Mouse (Mus musculus): ENCODE data around the gene Gng3. TPM values are rescaled to one million over a fixed set of nuclear protein-coding genes. Genes with fewer than 3 reads are reported as not detected.

The Gng3 gene
- polyA plus RNA-seq, 1 experiment from 2014 or later, result 0.23 TPM

DNA sequence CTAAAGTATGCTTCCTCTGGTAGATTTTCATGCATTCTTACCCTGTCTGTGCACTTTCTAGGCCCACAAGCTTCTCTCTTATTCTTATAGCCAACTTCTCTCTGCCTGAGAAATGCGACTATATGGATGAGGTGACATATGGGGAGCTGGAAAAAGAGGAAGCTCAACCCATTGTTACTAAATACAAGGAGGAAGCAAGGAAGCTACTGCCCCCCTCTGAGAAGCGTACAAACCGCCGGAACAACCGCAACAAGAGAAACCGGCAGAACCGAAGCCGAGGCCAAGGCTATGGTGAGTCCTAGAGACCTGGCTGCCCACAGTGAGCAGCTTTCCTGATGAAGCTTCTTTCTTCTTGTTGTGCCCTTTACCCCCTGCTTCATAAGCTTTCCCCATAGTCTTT lies 9.3 kb downstream of the Gng3 start, which contains the start of gene AC129217.1:
TSS of gene AC129217.1 (plus strand) at position 114 of the 400 bp plus-strand sequence.
- TF ChIP-seq CTCF (IDR thresholded peaks at IDR 0.05; ENCODE audit: low read depth) (no peak), EP300 (IDR thresholded peaks at IDR 0.05; ENCODE audit: low read depth) (no peak)
- Histone ChIP-seq H3K4me3 (ENCODE audit: low read depth, low read length) (no peak within 1 kb of the TSS), H3K9ac (replicated peaks) (no peak within 1 kb of the TSS; the same call in 1 of the 2 replicates), H3K4me2 (ENCODE audit: low read depth, low read length) (peak within 1 kb of the TSS; percentile 15; the same call in 1 of the 2 replicates), H3K36me3 (replicated peaks; ENCODE audit: insufficient read depth, low read length) (peaks cover 97% of the 10 kb centered on the region), H3K27ac (ENCODE audit: low read depth) (peak within 1 kb of the TSS; percentile 44), H3K4me1 (ENCODE audit: insufficient read depth) (no peaks in the 10 kb centered on the region), H3K9me3 (ENCODE audit: low read length) (no peaks in the 10 kb centered on the region), H3K27me3 (ENCODE audit: insufficient read depth, low read length) (no peaks in the 10 kb centered on the region)
- 46% methylated on average over 8 of the region's 8 CpGs for WGBS (ENCODE audit: insufficient replicate concordance)
- ATAC-seq, result peak; percentile 33; the same call in 1 of the 2 replicates
- no peak for DNase-seq

DNA sequence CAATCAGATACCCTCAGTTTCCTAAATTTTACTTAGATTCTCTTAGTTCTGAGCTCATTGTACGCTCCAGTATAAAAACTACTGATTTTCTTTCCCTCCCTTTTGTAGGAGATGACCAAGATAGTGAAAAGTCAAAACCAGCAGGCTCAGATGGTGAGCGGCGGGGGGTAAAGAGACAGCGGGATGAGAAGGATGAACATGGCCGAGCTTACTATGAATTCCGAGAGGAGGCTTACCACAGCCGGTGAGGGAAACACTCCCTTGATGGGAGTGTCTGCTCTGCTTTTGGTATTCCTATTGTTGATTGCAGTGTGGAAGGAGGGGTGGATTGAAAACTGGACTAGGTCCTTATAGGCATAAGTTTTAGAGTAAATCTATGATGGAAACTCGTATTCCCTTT lies 16.3 kb downstream of the Gng3 start:
- Histone ChIP-seq H3K36me3 (replicated peaks; ENCODE audit: insufficient read depth, low read length) (peaks cover 49% of the 10 kb centered on the region), H3K27ac (ENCODE audit: low read depth) (no peak overlapping the region), H3K9me3 (ENCODE audit: low read length) (no peaks in the 10 kb centered on the region), H3K27me3 (ENCODE audit: insufficient read depth, low read length) (no peaks in the 10 kb centered on the region), H3K9ac (replicated peaks) (peak overlapping the region; percentile 94; the same call in 1 of the 2 replicates), H3K4me2 (ENCODE audit: low read depth, low read length) (peak overlapping the region; percentile 87), H3K4me1 (ENCODE audit: insufficient read depth) (peaks cover 21% of the 10 kb centered on the region), H3K4me3 (ENCODE audit: low read depth, low read length) (peak overlapping the region; percentile 98)
- 80% methylated on average over 8 of the region's 8 CpGs for WGBS (ENCODE audit: insufficient replicate concordance)
- no peak for TF ChIP-seq CTCF (IDR thresholded peaks at IDR 0.05; ENCODE audit: low read depth)
- no peak for TF ChIP-seq EP300 (IDR thresholded peaks at IDR 0.05; ENCODE audit: low read depth)
- no peak for ATAC-seq
- DNase-seq, result no peak

GRCm38 (mm10) chr19:8821146-8821545 lies 17.8 kb downstream of the Gng3 start:
- Histone ChIP-seq H3K9me3 (ENCODE audit: low read length) (no peaks in the 10 kb centered on the region), H3K27ac (ENCODE audit: low read depth) (peak overlapping the region; percentile 99), H3K4me3 (ENCODE audit: low read depth, low read length) (peak overlapping the region; percentile 98), H3K9ac (replicated peaks) (peak overlapping the region; percentile 94), H3K4me2 (ENCODE audit: low read depth, low read length) (peak overlapping the region; percentile 87), H3K36me3 (replicated peaks; ENCODE audit: insufficient read depth, low read length) (peaks cover 33% of the 10 kb centered on the region), H3K4me1 (ENCODE audit: insufficient read depth) (peaks cover 22% of the 10 kb centered on the region), H3K27me3 (ENCODE audit: insufficient read depth, low read length) (no peaks in the 10 kb centered on the region)
- WGBS (ENCODE audit: insufficient replicate concordance), result 0% methylated on average over 7 of the region's 7 CpGs
- no peak for ATAC-seq
- TF ChIP-seq EP300 (IDR thresholded peaks at IDR 0.05; ENCODE audit: low read depth), result no peak
- TF ChIP-seq CTCF (IDR thresholded peaks at IDR 0.05; ENCODE audit: low read depth), result no peak
- no peak for DNase-seq

DNA sequence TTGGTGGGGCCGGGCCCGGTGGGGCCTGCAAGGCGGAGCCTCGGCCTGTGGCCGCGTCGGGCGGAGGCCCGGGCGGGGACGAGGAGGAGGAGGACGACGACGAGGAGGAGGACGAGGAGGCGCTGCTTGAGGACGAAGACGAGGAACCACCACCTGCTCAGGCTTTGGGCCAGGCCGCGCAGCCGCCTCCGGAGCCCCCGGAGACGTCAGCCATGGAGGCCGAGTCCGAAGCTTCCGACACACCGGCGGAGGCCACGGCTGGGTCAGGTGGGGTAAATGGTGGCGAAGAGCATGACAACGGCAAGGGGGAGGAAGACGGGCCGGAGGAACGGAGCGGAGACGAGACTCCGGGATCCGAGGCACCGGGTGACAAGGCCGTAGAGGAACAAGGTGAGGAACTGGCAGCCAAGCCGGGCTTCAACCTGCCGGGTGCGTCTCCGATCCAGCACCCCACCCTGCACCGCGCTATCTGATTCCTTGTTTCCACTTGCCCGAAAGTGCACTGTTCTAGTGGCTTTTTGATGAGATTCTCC lies 18.5 kb downstream of the Gng3 start:
- DNase-seq (peak; percentile 67), ATAC-seq (peak; percentile 18)
- Histone ChIP-seq H3K9ac (replicated peaks) (peak overlapping the region; percentile 94), H3K27me3 (ENCODE audit: insufficient read depth, low read length) (no peaks in the 10 kb centered on the region), H3K4me1 (ENCODE audit: insufficient read depth) (peaks cover 22% of the 10 kb centered on the region), H3K27ac (ENCODE audit: low read depth) (peak overlapping the region; percentile 99), H3K4me2 (ENCODE audit: low read depth, low read length) (peak overlapping the region; percentile 87), H3K36me3 (replicated peaks; ENCODE audit: insufficient read depth, low read length) (peaks cover 33% of the 10 kb centered on the region), H3K4me3 (ENCODE audit: low read depth, low read length) (peak overlapping the region; percentile 98), H3K9me3 (ENCODE audit: low read length) (no peaks in the 10 kb centered on the region)
- TF ChIP-seq CTCF (IDR thresholded peaks at IDR 0.05; ENCODE audit: low read depth), result no peak
- TF ChIP-seq EP300 (IDR thresholded peaks at IDR 0.05; ENCODE audit: low read depth), result no peak
- WGBS (ENCODE audit: insufficient replicate concordance), result under 1% methylated on average over 47 of the region's 48 CpGs

GRCm38 (mm10) chr19:8819596-8820423 lies 19.2 kb downstream of the Gng3 start, which contains the start of gene Hnrnpul2:
TSS of gene Hnrnpul2 (plus strand) at chr19:8820010.
- peak within 1 kb of the TSS; percentile 87 for H3K4me2 ChIP-seq (ENCODE audit: low read depth, low read length)
- peak within 1 kb of the TSS; percentile 98 for H3K4me3 ChIP-seq (ENCODE audit: low read depth, low read length)
- H3K27me3 ChIP-seq (ENCODE audit: insufficient read depth, low read length), result no peaks in the 10 kb centered on the region
- H3K27ac ChIP-seq (ENCODE audit: low read depth), result peak within 1 kb of the TSS; percentile 99
- H3K36me3 ChIP-seq (replicated peaks; ENCODE audit: insufficient read depth, low read length), result peaks cover 30% of the 10 kb centered on the region
- WGBS (ENCODE audit: insufficient replicate concordance), result under 1% methylated on average over 65 of the region's 83 CpGs
- no peaks in the 10 kb centered on the region for H3K9me3 ChIP-seq (ENCODE audit: low read length)
- DNase-seq (peak; percentile 97), ATAC-seq (peak; percentile 92)
- peak within 1 kb of the TSS; percentile 94 for H3K9ac ChIP-seq (replicated peaks)
- peaks cover 22% of the 10 kb centered on the region for H3K4me1 ChIP-seq (ENCODE audit: insufficient read depth)
- TF ChIP-seq CTCF (IDR thresholded peaks at IDR 0.05; ENCODE audit: low read depth) (peak; percentile 8; the same call in 1 of the 2 replicates), EP300 (IDR thresholded peaks at IDR 0.05; ENCODE audit: low read depth) (0 out of 2 replicates have a peak, but pooled peaks have one; percentile 49)

Data from liver, postnatal 0 days (tissue).